Mouse (Mus musculus) leukemia stem cell, adult 10-12 weeks (primary cell): ENCODE data around the gene Abcc2. TPM values are rescaled to one million over a fixed set of nuclear protein-coding genes. Genes with fewer than 3 reads are reported as not detected.

Experiments
- polyA plus RNA-seq: library from polyadenylated mRNA; stranded (reverse); fragments of >175 nt; gene quantifications from 2 replicates; pipeline ENCODE4 v1.2.3, GENCODE M21; 2012; ENCODE audit warnings: low replicate concordance

Abcc2 gene
- polyA plus RNA-seq: 0.35 TPM in 1 of 2 replicates, not detected in the other

DNA sequence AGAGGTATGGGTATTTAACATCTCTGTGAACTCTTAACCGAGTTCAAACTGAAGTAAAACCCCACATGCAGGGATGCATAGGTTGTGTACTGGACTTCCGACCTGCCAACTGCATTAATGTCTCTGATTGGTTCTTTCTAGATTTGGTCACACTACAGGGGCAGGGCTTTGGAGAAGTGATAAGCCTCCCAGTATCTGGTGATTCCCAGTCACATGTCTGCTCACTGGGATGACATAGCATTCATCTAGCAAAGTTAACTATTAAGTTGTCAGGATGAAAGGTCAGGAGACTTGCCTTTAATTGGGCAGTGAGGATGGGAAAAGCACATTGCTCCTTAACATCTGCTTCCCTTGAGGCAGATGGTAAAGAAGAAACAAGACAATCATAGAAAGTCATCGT is at the start of gene Abcc2:
Gene Abcc2 (plus strand): TSS at position 213 of the 400 bp plus-strand sequence.

DNA sequence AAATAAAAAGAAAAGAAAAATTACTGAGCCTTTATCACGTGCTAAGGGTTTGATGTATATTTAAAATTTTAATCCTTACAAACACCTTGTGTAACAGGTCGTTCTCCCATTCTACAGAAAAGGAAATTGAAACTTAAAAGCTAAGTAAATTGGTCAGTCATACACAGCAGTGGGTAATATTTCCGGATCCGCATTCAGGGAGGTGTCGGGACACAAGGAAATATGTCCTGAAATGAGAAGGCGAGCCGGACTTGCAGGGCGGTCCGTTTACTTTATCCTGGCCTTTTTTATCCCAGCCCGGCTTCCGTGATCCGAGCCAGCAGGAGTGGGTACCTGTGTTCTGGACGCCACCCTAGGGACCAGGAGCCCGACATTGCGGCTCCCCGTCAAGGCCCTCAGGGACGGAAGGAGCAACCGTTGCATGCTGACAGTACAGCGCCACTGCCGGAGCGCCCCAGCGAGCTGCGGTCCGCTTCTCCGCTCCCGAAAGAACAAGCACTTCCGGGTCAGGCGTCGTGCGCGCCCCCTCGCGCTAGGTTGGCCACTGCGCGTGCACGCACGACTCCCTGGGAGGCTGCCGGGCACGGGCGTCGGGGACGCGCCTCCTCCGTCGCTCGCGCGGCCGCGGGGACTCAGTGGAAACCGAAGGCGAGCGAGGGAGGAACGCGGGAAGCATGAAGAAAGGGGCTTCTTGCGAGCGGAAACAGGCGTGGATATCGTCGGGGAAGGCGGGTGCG is 29.3 kb upstream of the Abcc2 start, which contains the start of the genes Cutc and Cox15:
Gene Cutc (plus strand): TSS at position 508 of the 737 bp plus-strand sequence.
Gene Cox15 (minus strand): TSS at position 512 of the 737 bp plus-strand sequence.

Other genes with a start within 250 kb of the Abcc2 start
- gene Nkx2-3, start 169.9 kb upstream of the Abcc2 start, polyA plus RNA-seq: 1.6 and 2.0 TPM in 2 replicates
- 31.2 and 33.6 TPM in 2 replicates for gene Slc25a28, start 107.3 kb upstream of the Abcc2 start, polyA plus RNA-seq
- 1.3 and 2.0 TPM in 2 replicates for gene Entpd7, start 92.5 kb upstream of the Abcc2 start, polyA plus RNA-seq
- 0.41 and 0.82 TPM in 2 replicates for gene Cutc, start 29.2 kb upstream of the Abcc2 start, polyA plus RNA-seq
- 2.5 and 6.0 TPM in 2 replicates for gene Cox15, start 29.2 kb upstream of the Abcc2 start, polyA plus RNA-seq
- 0.79 and 1.9 TPM in 2 replicates for gene Dnmbp, start 158.0 kb downstream of the Abcc2 start, polyA plus RNA-seq
- 0.13 and 0.37 TPM in 2 replicates for gene Cpn1, start 204.4 kb downstream of the Abcc2 start, polyA plus RNA-seq
- not detected in 2 replicates for gene Cyp2c23, start 247.0 kb downstream of the Abcc2 start, polyA plus RNA-seq